Mouse (Mus musculus) C2C12 (cell line): ENCODE data around the gene Stk36.

Experiments
- CEBPB ChIP-seq: IDR thresholded peaks from one replicate; pipeline ENCODE4 v1.6.1; 2011; ENCODE audit warnings: low read depth, mild to moderate bottlenecking, control low read depth, moderate library complexity
- CTCF ChIP-seq: IDR thresholded peaks from one replicate; pipeline ENCODE4 v1.5.1; 2011; ENCODE audit not compliant: control insufficient read depth, insufficient read depth, insufficient read length
- FOSL1 ChIP-seq: IDR thresholded peaks from one replicate; pipeline ENCODE4 v1.8.0; 2011; ENCODE audit warnings: mild to moderate bottlenecking, low read length; ENCODE audit not compliant: poor library complexity, insufficient read depth, severe bottlenecking
- MAX ChIP-seq: IDR thresholded peaks from one replicate; pipeline ENCODE4 v1.6.1; 2011; ENCODE audit warnings: mild to moderate bottlenecking, control low read depth
- MYOD1 ChIP-seq: IDR thresholded peaks from one replicate; pipeline ENCODE4 v1.6.1; 2011; ENCODE audit warnings: low read depth; ENCODE audit not compliant: control insufficient read depth, insufficient read length
- MYOG ChIP-seq: IDR thresholded peaks from one replicate; pipeline ENCODE4 v1.6.1; 2011; ENCODE audit not compliant: control insufficient read depth, insufficient read length; ENCODE audit errors: extremely low read depth
- USF1 ChIP-seq: IDR thresholded peaks from one replicate; pipeline ENCODE4 v1.6.1; 2011; ENCODE audit warnings: low read depth, mild to moderate bottlenecking, control low read depth, moderate library complexity

- TF ChIP-seq CTCF (no peak), FOSL1 (no peak), MAX (no peak), MYOG (no peak), MYOD1 (no peak), USF1 (no peak), CEBPB (no peak)
Observed at GRCm38 (mm10) chr1:74626076-74626475, 24.8 kb downstream of the Stk36 start.
